Mouse (Mus musculus) C3H10T1/2 (cell line): ENCODE measurements around the gene Gm17124. TPM values are rescaled to one million over a fixed set of nuclear protein-coding genes. Genes with fewer than 3 reads are reported as not detected.

Experiments
- polyA plus RNA-seq, 2 experiments: library from polyadenylated mRNA; unstranded; fragments of >200 nt; fragmentation: generic; extraction: Trizol; gene quantifications; one replicate each; pipeline ENCODE4 v1.2.1; 2012; ENCODE audit warnings: missing spikeins in 2 of 2

Gm17124 gene
- polyA plus RNA-seq: not detected

GRCm38 (mm10) chr14:42599782-42600181, at the start of gene Gm17124:
Gene Gm17124, minus strand, starts transcription at chr14:42599882.

GRCm38 (mm10) chr14:42641817-42642216, 42.1 kb upstream of the Gm17124 start, which contains the start of gene Gm3633:
Gene Gm3633, minus strand, starts transcription at chr14:42641917.

Other genes starting within 250 kb of the Gm17124 start
- gene Gm8005, start 160.2 kb downstream of the Gm17124 start, polyA plus RNA-seq: not detected
- not detected for gene Gm8011, start 136.0 kb downstream of the Gm17124 start, polyA plus RNA-seq
- not detected for gene Gm8020, start 97.5 kb downstream of the Gm17124 start, polyA plus RNA-seq
- not detected for gene Gm8024, start 75.6 kb downstream of the Gm17124 start, polyA plus RNA-seq
- not detected for gene Gm3633, start 42.0 kb upstream of the Gm17124 start, polyA plus RNA-seq
- gene Gm10378, start 56.1 kb upstream of the Gm17124 start, polyA plus RNA-seq: under 1 TPM in 1 of 2 experiments, not detected in 1; 0.11 TPM
- gene Gm3015, start 168.9 kb upstream of the Gm17124 start, polyA plus RNA-seq: not detected
- gene Gm10377, start 198.1 kb upstream of the Gm17124 start, polyA plus RNA-seq: not detected